8 mouse cellular contexts compared by ENCODE assay signal in the genomic region with DNA sequence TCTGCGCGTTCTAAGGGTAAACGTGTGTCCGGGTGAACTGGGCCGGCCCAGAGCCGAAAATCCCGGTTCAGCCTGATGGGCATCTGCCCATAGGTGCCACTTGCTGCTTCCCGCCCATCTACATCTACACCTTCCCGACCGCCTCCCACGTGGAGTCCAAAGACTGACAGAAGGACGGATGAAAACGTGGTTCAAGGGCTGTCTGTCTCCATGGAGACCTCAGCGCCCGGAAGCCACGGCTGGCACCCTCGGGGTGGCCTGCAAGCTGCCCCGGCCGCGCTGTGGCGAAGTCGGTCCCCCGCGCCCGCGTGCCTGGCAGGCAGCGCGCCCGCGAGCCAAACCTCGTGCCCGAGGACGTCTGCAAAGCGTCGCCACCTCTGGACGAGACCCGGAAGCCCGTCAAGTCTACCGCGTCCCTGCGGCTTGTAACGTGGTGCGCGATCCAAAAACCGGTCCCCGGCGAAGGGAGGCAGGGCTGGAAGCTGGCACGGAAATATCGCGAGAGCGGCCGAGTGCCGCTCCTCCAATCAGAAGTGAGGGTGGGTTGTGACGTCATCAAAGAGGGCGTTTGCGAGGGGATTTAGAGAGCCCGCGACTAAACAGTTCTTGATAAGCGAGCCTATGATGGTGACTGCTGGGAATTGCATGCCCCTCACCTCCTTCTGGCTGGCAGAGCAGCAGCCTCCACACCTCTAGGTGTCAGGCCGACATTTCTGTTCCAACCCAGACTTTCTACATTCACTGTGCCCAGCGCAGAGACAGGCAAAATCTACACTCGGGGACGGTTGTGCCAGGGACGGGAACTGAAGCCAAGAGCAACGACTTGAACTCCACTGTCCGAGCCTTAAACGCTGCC. TPM values are rescaled to one million over a fixed set of nuclear protein-coding genes. Genes with fewer than 3 reads are reported as not detected.
DNase-seq lines count a peak whose midpoint lies in the region; ATAC-seq and TF ChIP-seq lines count a peak whose summit lies in the region.

Thada (minus strand) TSS at position 453 of the 856 bp plus-strand sequence.

- 0% methylated on average over 67 of the region's 67 CpGs for WGBS in hindbrain, postnatal 0 days

- intact Hi-C loops in gastrocnemius, adult 2 months (cut with DNase I), result no loop called here
- intact Hi-C loops in left cerebral cortex, adult 2 months (cut with DNase I), result loop anchor here (5.0 kb wide), 3 partner anchors 116 to 176 kb away; partner anchors contain the start of gene Dync2li1

- peak; percentile 94 for DNase-seq in ZHBTc4 (ENCODE audit: low read depth, low spot score)
- DNase-seq in gastrocnemius, adult 2 months, result peak; percentile 97
- peak; percentile 99 for DNase-seq in hindbrain, postnatal 0 days (ENCODE audit: low spot score)
- peak; percentile 98 for DNase-seq in left cerebral cortex, adult 2 months (ENCODE audit: extremely low spot score in 1 of 2, low spot score in 2 of 2)
- peak; percentile 98 to 99 for DNase-seq in right cerebral cortex, adult 2 months (ENCODE audit: low spot score in 2 of 2)
- DNase-seq in urinary bladder, postnatal 14 days (ENCODE audit: low spot score), result peak; percentile 98

- H3K4me1 ChIP-seq in hindbrain, postnatal 0 days (ENCODE audit: insufficient read depth, low read length), result peaks cover 5% of the 10 kb centered on the region; the same call in 1 of the 2 replicates

- no peak for TF ChIP-seq CTCF in gastrocnemius, adult 2 months (IDR thresholded peaks at IDR 0.05)
- peak; percentile 54 for TF ChIP-seq CTCF in hindbrain, postnatal 0 days (IDR thresholded peaks at IDR 0.05; ENCODE audit: low read depth)
- no peak; the same call in 1 of the 2 replicates for TF ChIP-seq CTCF in left cerebral cortex, adult 2 months (IDR thresholded peaks at IDR 0.05)

- peak within 1 kb of the TSS; percentile 89 for H3K27ac ChIP-seq in gastrocnemius, adult 2 months
- peak within 1 kb of the TSS; percentile 84 for H3K27ac ChIP-seq in hindbrain, postnatal 0 days
- peak within 1 kb of the TSS; percentile 81 for H3K27ac ChIP-seq in left cerebral cortex, adult 2 months

- H3K9me3 ChIP-seq in hindbrain, postnatal 0 days (ENCODE audit: low read length), result no peaks in the 10 kb centered on the region

- H3K4me3 ChIP-seq in gastrocnemius, adult 2 months, result peak within 1 kb of the TSS; percentile 92
- peak within 1 kb of the TSS; percentile 81 for H3K4me3 ChIP-seq in hindbrain, postnatal 0 days (ENCODE audit: low read length)
- peak within 1 kb of the TSS; percentile 88 for H3K4me3 ChIP-seq in left cerebral cortex, adult 2 months

- peak within 1 kb of the TSS; percentile 75 for H3K9ac ChIP-seq in hindbrain, postnatal 0 days (replicated peaks; ENCODE audit: low read length)

- ATAC-seq in common myeloid progenitor, adult 5-6 weeks (replicated peaks; ENCODE audit: low read depth, poor library complexity, severe bottlenecking), result peak; percentile 97
- peak; percentile 99 for ATAC-seq in hindbrain, postnatal 0 days
- peak; percentile 98 for ATAC-seq in megakaryocyte, adult 5-6 weeks (ENCODE audit: poor library complexity, severe bottlenecking)

- H3K36me3 ChIP-seq in hindbrain, postnatal 0 days (ENCODE audit: insufficient read depth, low read length), result no peaks in the 10 kb centered on the region

- peak within 1 kb of the TSS; percentile 80 for H3K4me2 ChIP-seq in hindbrain, postnatal 0 days (ENCODE audit: low read depth, low read length)

- H3K27me3 ChIP-seq in hindbrain, postnatal 0 days (ENCODE audit: insufficient read depth, low read length), result no peaks in the 10 kb centered on the region

RNA-seq across cellular contexts. Expression of gene Thada, which starts in this region (rescaled TPM):
- 38.5 and 40.6 TPM in 2 replicates for total RNA-seq in common myeloid progenitor, adult 5-6 weeks (2017)
- total RNA-seq in gastrocnemius, adult 2 months (2021), result 1 to 10 TPM; 5.6 to 6.8 TPM
- total RNA-seq in hindbrain, postnatal 0 days (2014; rRNA removed), result 11.4 and 15.7 TPM in 2 replicates
- polyA plus RNA-seq in hindbrain, postnatal 0 days (2015; fragmentation: Nextera tagmentation; extraction: Ambion mirVana), result 3.2 and 3.3 TPM in 2 replicates
- 10 to 100 TPM; 13.8 to 15.9 TPM for total RNA-seq in left cerebral cortex, adult 2 months (2021)
- 14.5 and 15.4 TPM in 2 replicates for total RNA-seq in megakaryocyte, adult 5-6 weeks (2015)
- 12.5 and 17.2 TPM in 2 replicates for total RNA-seq in megakaryocyte, adult 5-6 weeks (2017)

Comparison
In these comparisons a context has a peak if more than half of its experiments do, and no peak if none do; other contexts are left out.
1. Peak in every context shown above with its lines: DNase-seq, ATAC-seq, H3K4me3 ChIP-seq and H3K27ac ChIP-seq.